Mouse (Mus musculus) midbrain, embryonic 11.5 days (tissue): ENCODE data around the gene Olfr994. TPM values are rescaled to one million over a fixed set of nuclear protein-coding genes. Genes with fewer than 3 reads are reported as not detected.

Source experiments
- ATAC-seq: fragments of 200-750 bp; cut with Nextera tagmentation; 2 replicates; pipeline ENCODE4 v1.8.0; 2017; ENCODE audit warnings: moderate TSS enrichment, moderate library complexity; ENCODE audit not compliant: low FRiP score
- DNase-seq: peaks from one replicate; pipeline ENCODE4 v3.0.0; 2015; ENCODE audit warnings: low spot score; ENCODE audit errors: missing footprints
- H3K27ac ChIP-seq: fragments of 300-500 bp; sonication (generic); 2 replicates; pipeline ENCODE4 v1.5.1; 2014; ENCODE audit warnings: low read depth, low read length
- H3K27me3 ChIP-seq: fragments of 300-500 bp; sonication (generic); 2 replicates; pipeline ENCODE4 v1.6.1; 2014; ENCODE audit warnings: mild to moderate bottlenecking, low read length, moderate library complexity, mixed read lengths; ENCODE audit not compliant: control insufficient read depth, insufficient read depth
- H3K36me3 ChIP-seq: fragments of 300-500 bp; sonication (generic); 2 replicates; pipeline ENCODE4 v1.6.1; 2014; ENCODE audit warnings: mild to moderate bottlenecking, low read length, moderate library complexity, mixed read lengths; ENCODE audit not compliant: control insufficient read depth, insufficient read depth
- H3K4me1 ChIP-seq: fragments of 300-500 bp; sonication (generic); 2 replicates; pipeline ENCODE4 v1.6.1; 2014; ENCODE audit warnings: low read length; ENCODE audit not compliant: control insufficient read depth, insufficient read depth
- H3K4me2 ChIP-seq: fragments of 300-500 bp; sonication (generic); 2 replicates; pipeline ENCODE4 v1.6.1; 2014; ENCODE audit warnings: mild to moderate bottlenecking, moderate library complexity
- H3K4me3 ChIP-seq: fragments of 300-500 bp; sonication (generic); 2 replicates; pipeline ENCODE4 v1.5.1; 2014; ENCODE audit warnings: low read depth, low read length
- H3K9ac ChIP-seq: fragments of 300-500 bp; sonication (generic); 2 replicates; pipeline ENCODE4 v1.6.1; 2014; ENCODE audit warnings: low read length
- H3K9me3 ChIP-seq: fragments of 300-500 bp; sonication (generic); 2 replicates; pipeline ENCODE4 v1.6.1; 2016; ENCODE audit warnings: low read length; ENCODE audit not compliant: control insufficient read depth
- WGBS: fragments of 180-500 bp; shearing (Covaris S2); extraction: QIAGEN DNeasy Blood & Tissue Kit; methylation state at CpG from one replicate; pipeline ENCODE4 v1.1.7; 2014; 5-methylcytosine and 5-hydroxymethylcytosine counted together
- polyA plus RNA-seq: library from polyadenylated mRNA; unstranded; fragments of >200 nt; fragmentation: Nextera tagmentation; extraction: Ambion mirVana; gene quantifications from 2 replicates; pipeline ENCODE4 v1.2.1, GENCODE M21; 2014

Gene Olfr994
- not detected in 2 replicates for polyA plus RNA-seq

- Histone ChIP-seq H3K9ac (no peak within 1 kb of the TSS), H3K4me2 (no peak within 1 kb of the TSS), H3K4me1 (no peaks in the 10 kb centered on the region), H3K4me3 (no peak within 1 kb of the TSS), H3K27ac (no peak within 1 kb of the TSS), H3K27me3 (no peaks in the 10 kb centered on the region), H3K36me3 (no peaks in the 10 kb centered on the region), H3K9me3 (no peaks in the 10 kb centered on the region)
- WGBS: 82% methylated on average over 3 of the region's 3 CpGs
- ATAC-seq (no peak), DNase-seq (no peak)
These were observed at the start of gene Olfr994 for GRCm38 (mm10) chr2:85436351-85436750. Gene Olfr994 (minus strand): TSS chr2:85436451.

- WGBS: 89% methylated on average over 3 of the region's 3 CpGs
- no peak overlapping the region for H3K9ac ChIP-seq
- H3K4me1 ChIP-seq: no peaks in the 10 kb centered on the region
- no peak overlapping the region for H3K27ac ChIP-seq
- H3K4me3 ChIP-seq: no peak overlapping the region
- no peaks in the 10 kb centered on the region for H3K27me3 ChIP-seq
- H3K4me2 ChIP-seq: no peak overlapping the region
- no peak for DNase-seq
- no peaks in the 10 kb centered on the region for H3K36me3 ChIP-seq
- no peaks in the 10 kb centered on the region; the same call in 1 of the 2 replicates for H3K9me3 ChIP-seq
- no peak for ATAC-seq
These were observed 30.6 kb upstream of the Olfr994 start for GRCm38 (mm10) chr2:85466801-85467325.

DNA sequence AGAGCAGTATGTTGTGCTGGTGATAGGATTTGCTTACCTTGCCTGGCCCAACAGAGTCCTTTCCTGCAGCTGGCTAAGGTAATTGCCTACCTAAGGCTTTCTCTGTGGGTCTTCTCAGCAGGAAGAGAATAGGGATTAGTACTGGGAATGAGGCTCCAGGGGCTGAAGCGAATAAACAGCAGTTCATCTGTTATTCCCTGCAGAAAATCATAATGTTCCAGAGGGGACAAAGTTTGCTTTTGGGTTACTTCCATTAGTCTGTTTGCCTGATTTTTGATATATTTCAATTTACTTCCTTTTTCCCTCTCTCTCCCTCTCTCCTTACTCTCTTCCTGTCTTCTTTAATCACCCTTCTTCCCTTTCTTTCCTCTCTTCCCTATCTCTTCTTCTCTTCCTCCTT lies 7.3 kb upstream of the Olfr994 start, which contains the start of gene Olfr995:
Olfr995 (minus strand) TSS at position 101 of the 400 bp plus-strand sequence.
- no peaks in the 10 kb centered on the region for H3K9me3 ChIP-seq
- no peaks in the 10 kb centered on the region for H3K4me1 ChIP-seq
- no peaks in the 10 kb centered on the region for H3K36me3 ChIP-seq
- ATAC-seq: no peak
- 4% methylated on average over 1 of the region's 1 CpGs for WGBS
- no peaks in the 10 kb centered on the region for H3K27me3 ChIP-seq
- H3K4me2 ChIP-seq: no peak within 1 kb of the TSS
- no peak within 1 kb of the TSS for H3K9ac ChIP-seq
- H3K4me3 ChIP-seq: no peak within 1 kb of the TSS
- no peak for DNase-seq
- no peak within 1 kb of the TSS for H3K27ac ChIP-seq

- Histone ChIP-seq H3K9ac (no peak overlapping the region), H3K9me3 (no peaks in the 10 kb centered on the region), H3K27me3 (no peaks in the 10 kb centered on the region), H3K27ac (no peak overlapping the region), H3K4me3 (no peak overlapping the region), H3K36me3 (no peaks in the 10 kb centered on the region), H3K4me2 (no peak overlapping the region), H3K4me1 (no peaks in the 10 kb centered on the region)
- ATAC-seq (no peak), DNase-seq (no peak)
These were observed 6.3 kb upstream of the Olfr994 start for GRCm38 (mm10) chr2:85442546-85442945.

GRCm38 (mm10) chr2:85425893-85426292 lies 10.4 kb downstream of the Olfr994 start:
- ATAC-seq: no peak
- Histone ChIP-seq H3K27me3 (no peaks in the 10 kb centered on the region), H3K36me3 (no peaks in the 10 kb centered on the region), H3K27ac (no peak overlapping the region), H3K4me3 (no peak overlapping the region), H3K4me1 (no peaks in the 10 kb centered on the region), H3K9me3 (no peaks in the 10 kb centered on the region), H3K9ac (no peak overlapping the region), H3K4me2 (no peak overlapping the region)
- no peak for DNase-seq
- WGBS: 82% methylated on average over 1 of the region's 1 CpGs

- H3K9me3 ChIP-seq: no peaks in the 10 kb centered on the region
- no peak within 1 kb of the TSS for H3K9ac ChIP-seq
- no peak for ATAC-seq
- no peaks in the 10 kb centered on the region for H3K4me1 ChIP-seq
- no peak for DNase-seq
- H3K4me3 ChIP-seq: no peak within 1 kb of the TSS
- H3K27ac ChIP-seq: no peak within 1 kb of the TSS
- no peaks in the 10 kb centered on the region for H3K36me3 ChIP-seq
- H3K4me2 ChIP-seq: no peak within 1 kb of the TSS
- no peaks in the 10 kb centered on the region for H3K27me3 ChIP-seq
These were observed 21.5 kb downstream of the Olfr994 start, which contains the start of gene Olfr993 for GRCm38 (mm10) chr2:85414777-85415176. Gene Olfr993 (minus strand): TSS chr2:85414877.

GRCm38 (mm10) chr2:85409369-85409768 lies 26.9 kb downstream of the Olfr994 start, which contains the start of gene Olfr992:
Gene Olfr992 (minus strand): TSS chr2:85409469.
- no peak within 1 kb of the TSS for H3K9ac ChIP-seq
- H3K4me2 ChIP-seq: no peak within 1 kb of the TSS
- ATAC-seq: no peak
- H3K4me3 ChIP-seq: no peak within 1 kb of the TSS
- H3K36me3 ChIP-seq: no peaks in the 10 kb centered on the region
- H3K4me1 ChIP-seq: no peaks in the 10 kb centered on the region
- no peak within 1 kb of the TSS for H3K27ac ChIP-seq
- no peak for DNase-seq
- WGBS: 59% methylated on average over 2 of the region's 2 CpGs
- H3K27me3 ChIP-seq: no peaks in the 10 kb centered on the region
- H3K9me3 ChIP-seq: no peaks in the 10 kb centered on the region

Other genes with a start within 250 kb of the Olfr994 start
- 1.2 and 1.3 TPM in 2 replicates for gene Lrrc55, start 239.3 kb downstream of the Olfr994 start, polyA plus RNA-seq
- gene Olfr987, start 97.1 kb downstream of the Olfr994 start, polyA plus RNA-seq: not detected in 2 replicates
- not detected in 2 replicates for gene Olfr988, start 73.2 kb downstream of the Olfr994 start, polyA plus RNA-seq
- not detected in 2 replicates for gene Olfr992, start 27.0 kb downstream of the Olfr994 start, polyA plus RNA-seq
- gene Olfr993, start 21.6 kb downstream of the Olfr994 start, polyA plus RNA-seq: not detected in 2 replicates
- not detected in 2 replicates for gene Olfr995, start 7.2 kb upstream of the Olfr994 start, polyA plus RNA-seq
- not detected in 2 replicates for gene 4833423E24Rik, start 82.6 kb upstream of the Olfr994 start, polyA plus RNA-seq
- not detected in 2 replicates for gene Olfr996, start 142.8 kb upstream of the Olfr994 start, polyA plus RNA-seq
- gene Olfr998, start 152.5 kb upstream of the Olfr994 start, polyA plus RNA-seq: not detected in 2 replicates
- gene Olfr1000, start 175.5 kb upstream of the Olfr994 start, polyA plus RNA-seq: not detected in 2 replicates
- not detected in 2 replicates for gene Olfr1002, start 214.3 kb upstream of the Olfr994 start, polyA plus RNA-seq
- gene Olfr154, start 228.0 kb upstream of the Olfr994 start, polyA plus RNA-seq: not detected in 2 replicates
- gene Olfr1006, start 242.3 kb upstream of the Olfr994 start, polyA plus RNA-seq: not detected in 2 replicates